Mouse (Mus musculus) CH12.LX (cell line): ENCODE measurements around the gene Mrtfb. TPM values are rescaled to one million over a fixed set of nuclear protein-coding genes. Genes with fewer than 3 reads are reported as not detected.

Experiments used
- DNase-seq: peaks from one replicate; pipeline ENCODE4 v3.0.0-alpha.2; 2013; ENCODE audit errors: extremely low read depth
- H3K27ac ChIP-seq: 2 replicates; pipeline ENCODE4 v1.5.1; 2012; ENCODE audit warnings: low read depth, mild to moderate bottlenecking, control low read depth, moderate library complexity; ENCODE audit not compliant: insufficient read depth
- H3K27me3 ChIP-seq: replicated peaks from 2 replicates; pipeline ENCODE3; 2012; ENCODE audit warnings: inconsistent platforms
- H3K36me3 ChIP-seq, 2 experiments: replicated peaks in 1 of 2; 2 replicates each; pipeline versions ENCODE3 to v1.6.1; 2012; ENCODE audit warnings: inconsistent platforms in 1 of 2, low read length in 1 of 2, mild to moderate bottlenecking in 1 of 2, mixed read lengths in 1 of 2, moderate library complexity in 1 of 2; ENCODE audit not compliant: control insufficient read depth in 1 of 2, insufficient read depth in 1 of 2
- H3K4me1 ChIP-seq, 2 experiments: 2 replicates each; pipeline ENCODE4 v1.6.1; 2012; ENCODE audit warnings: inconsistent platforms in 1 of 2, moderate library complexity in 1 of 2; ENCODE audit not compliant: insufficient read depth in 2 of 2, control insufficient read depth in 1 of 2
- H3K4me2 ChIP-seq: 2 replicates; pipeline ENCODE4 v1.6.1; 2012; ENCODE audit warnings: low read depth, mild to moderate bottlenecking, control low read depth; ENCODE audit not compliant: poor library complexity, insufficient read depth, severe bottlenecking
- H3K4me3 ChIP-seq, 3 experiments: fragments of 150-350 bp in 1 of 3; sonication (generic) in 1 of 3; replicated peaks in 1 of 3; 2 replicates each; pipeline versions ENCODE3 to v1.5.1; 2011 to 2012; ENCODE audit warnings: low read depth in 2 of 3, low read length in 2 of 3, mild to moderate bottlenecking in 2 of 3, moderate library complexity in 2 of 3, control low read depth in 1 of 3, improper control_type of control experiment in 1 of 3, inconsistent platforms in 1 of 3, mixed read lengths in 1 of 3; ENCODE audit not compliant: poor library complexity in 1 of 3
- H3K79me2 ChIP-seq: replicated peaks from 2 replicates; pipeline ENCODE4 v1.6.1; 2012; ENCODE audit warnings: mild to moderate bottlenecking, moderate library complexity; ENCODE audit not compliant: control insufficient read depth, poor library complexity, insufficient read depth, severe bottlenecking; ENCODE audit errors: extremely low read depth
- H3K9ac ChIP-seq: 2 replicates; pipeline ENCODE4 v1.6.1; 2012; ENCODE audit warnings: low read depth, mild to moderate bottlenecking, control low read depth, moderate library complexity; ENCODE audit not compliant: insufficient read depth
- H3K9me3 ChIP-seq: replicated peaks from 2 replicates; pipeline ENCODE3; 2012; ENCODE audit warnings: low read length, inconsistent platforms, mixed read lengths
- BHLHE40 ChIP-seq: IDR thresholded peaks from 2 replicates; pipeline ENCODE4 v1.6.1; 2011; ENCODE audit warnings: mild to moderate bottlenecking, low read depth, low read length, improper control_type of control experiment
- CHD2 ChIP-seq: IDR thresholded peaks from 2 replicates; pipeline ENCODE4 v1.6.1; 2011; ENCODE audit warnings: low read length, improper control_type of control experiment
- ETS1 ChIP-seq: conservative IDR thresholded peaks from 2 replicates; pipeline ENCODE4 v1.6.1; 2012; ENCODE audit warnings: low read depth, mild to moderate bottlenecking, inconsistent platforms, low read length, improper control_type of control experiment, moderate library complexity
- HCFC1 ChIP-seq: IDR thresholded peaks from 2 replicates; pipeline ENCODE4 v1.6.1; 2012; ENCODE audit warnings: low read depth, mild to moderate bottlenecking, inconsistent platforms, low read length, improper control_type of control experiment
- IRF4 ChIP-seq: IDR thresholded peaks from 2 replicates; pipeline ENCODE4 v1.6.1; 2014; ENCODE audit warnings: low read depth, mild to moderate bottlenecking, inconsistent platforms, low read length, improper control_type of control experiment
- KAT2A ChIP-seq: IDR thresholded peaks from 2 replicates; pipeline ENCODE4 v1.6.1; 2012; ENCODE audit warnings: low read length, improper control_type of control experiment, inconsistent platforms; ENCODE audit not compliant: insufficient replicate concordance
- MAX ChIP-seq: IDR thresholded peaks from 2 replicates; pipeline ENCODE4 v1.6.1; 2011; ENCODE audit warnings: low read length, improper control_type of control experiment
- MAZ ChIP-seq: IDR thresholded peaks from 2 replicates; pipeline ENCODE4 v1.6.1; 2012; ENCODE audit warnings: low read depth, mild to moderate bottlenecking, inconsistent platforms, low read length, improper control_type of control experiment, moderate library complexity
- MEF2A ChIP-seq: IDR thresholded peaks from 2 replicates; pipeline ENCODE4 v1.6.1; 2014; ENCODE audit warnings: low read depth, mild to moderate bottlenecking, inconsistent platforms, low read length, improper control_type of control experiment, borderline replicate concordance
- MXI1 ChIP-seq: IDR thresholded peaks from 2 replicates; pipeline ENCODE4 v1.6.1; 2011; ENCODE audit warnings: mild to moderate bottlenecking, low read depth, low read length, improper control_type of control experiment
- MYC ChIP-seq: IDR thresholded peaks from 2 replicates; pipeline ENCODE4 v1.6.1; 2011; ENCODE audit warnings: low read depth, mild to moderate bottlenecking, improper control_type of control experiment, low read length
- NRF1 ChIP-seq: IDR thresholded peaks from 2 replicates; pipeline ENCODE4 v1.6.1; 2014; ENCODE audit warnings: low read depth, mild to moderate bottlenecking, inconsistent platforms, low read length, improper control_type of control experiment, moderate library complexity
- POLR2A ChIP-seq: IDR thresholded peaks from 2 replicates; pipeline ENCODE4 v1.6.1; 2011; ENCODE audit warnings: low read depth, mild to moderate bottlenecking, improper control_type of control experiment, low read length
- RAD21 ChIP-seq: IDR thresholded peaks from 2 replicates; pipeline ENCODE4 v1.6.1; 2011; ENCODE audit warnings: low read depth, mild to moderate bottlenecking, low read length, improper control_type of control experiment, moderate library complexity
- RCOR1 ChIP-seq: conservative IDR thresholded peaks from 2 replicates; pipeline ENCODE4 v1.6.1; 2012; ENCODE audit warnings: low read depth, mild to moderate bottlenecking, inconsistent platforms, low read length, improper control_type of control experiment
- SIN3A ChIP-seq: IDR thresholded peaks from 2 replicates; pipeline ENCODE4 v1.6.1; 2012; ENCODE audit warnings: low read length, improper control_type of control experiment, inconsistent platforms
- SMC3 ChIP-seq: IDR thresholded peaks from 2 replicates; pipeline ENCODE4 v1.6.1; 2011; ENCODE audit warnings: low read depth, low read length, improper control_type of control experiment
- TBP ChIP-seq: conservative IDR thresholded peaks from 2 replicates; pipeline ENCODE4 v1.6.1; 2011; ENCODE audit warnings: low read depth, low read length, improper control_type of control experiment
- USF1 ChIP-seq: IDR thresholded peaks from 2 replicates; pipeline ENCODE4 v1.6.1; 2014; ENCODE audit warnings: low read depth, mild to moderate bottlenecking, inconsistent platforms, low read length, improper control_type of control experiment
- ZKSCAN1 ChIP-seq: IDR thresholded peaks from 2 replicates; pipeline ENCODE4 v1.6.1; 2012; ENCODE audit warnings: low read depth, inconsistent platforms, low read length, improper control_type of control experiment, borderline replicate concordance
- ZMIZ1 ChIP-seq: IDR thresholded peaks from 2 replicates; pipeline ENCODE4 v1.6.1; 2012; ENCODE audit warnings: low read depth, mild to moderate bottlenecking, inconsistent platforms, low read length, improper control_type of control experiment
- dilution Hi-C: fragments of 300-500 bp; cut with MboI; formaldehyde crosslinking; loops from 2 replicates; pipeline ENCODE4 v1.14.3; 2020; ENCODE audit warnings: low sequenced_read_pairs; ENCODE audit not compliant: extremely low pct_unique_long_range_greater_than_20kb, extremely low pct_ligation_motif_present
- in situ Hi-C: fragments of 300-500 bp; cut with MboI; formaldehyde crosslinking; loops from 3 replicates; pipeline ENCODE4 v1.14.3; 2019; ENCODE audit warnings: low sequenced_read_pairs, low pct_ligation_motif_present, low pct_unique_long_range_greater_than_20kb, mixed read lengths
- polyA plus RNA-seq: library from polyadenylated mRNA; unstranded; fragments of >175 nt; gene quantifications from 2 replicates; pipeline ENCODE4 v1.2.1, GENCODE M21; 2012; ENCODE audit warnings: low read depth; ENCODE audit not compliant: insufficient read length
- total RNA-seq, 2 experiments: library from RNA; depleted of rRNA; stranded (reverse); fragments of 300-350 nt in 1 of 2; fragments of >200 nt in 1 of 2; gene quantifications; 2 replicates each; pipeline ENCODE4 v1.2.3; 2012 to 2014

Gene Mrtfb
- total and polyA plus RNA-seq, 3 experiments, result 3.2 to 9.4 (median 4.4) TPM

GRCm38 (mm10) chr16:13221475-13221874 is 34.8 kb upstream of the Mrtfb start:
- no peak overlapping the region for H3K4me2 ChIP-seq
- no peak for TF ChIP-seq MYC
- no peak for TF ChIP-seq MAX
- TF ChIP-seq RCOR1, result no peak
- TF ChIP-seq USF1, result no peak
- TF ChIP-seq ETS1, result no peak
- TF ChIP-seq IRF4, result no peak
- no peak for TF ChIP-seq MEF2A
- no peak for TF ChIP-seq BHLHE40
- TF ChIP-seq CHD2, result no peak
- no peak for TF ChIP-seq HCFC1
- no peak for TF ChIP-seq KAT2A
- TF ChIP-seq MXI1, result no peak
- no peak for TF ChIP-seq SMC3
- TF ChIP-seq SIN3A, result no peak
- no peak for TF ChIP-seq POLR2A
- TF ChIP-seq ZKSCAN1, result no peak
- no peak for TF ChIP-seq MAZ
- TF ChIP-seq RAD21, result no peak
- TF ChIP-seq ZMIZ1, result no peak
- no peak for TF ChIP-seq NRF1
- dilution Hi-C loops (no loop called here), in situ Hi-C loops (no loop called here)
- no peak overlapping the region for H3K4me3 ChIP-seq
- H3K9ac ChIP-seq, result no peak overlapping the region
- no peak overlapping the region for H3K27ac ChIP-seq
- peaks cover 0 to 11% of the 10 kb centered on the region in 2 experiments; a peak in 3 of 4 replicates for H3K4me1 ChIP-seq
- no peaks in the 10 kb centered on the region for H3K79me2 ChIP-seq
- no peaks in the 10 kb centered on the region for H3K36me3 ChIP-seq
- no peaks in the 10 kb centered on the region for H3K9me3 ChIP-seq
- no peak for DNase-seq
- no peaks in the 10 kb centered on the region for H3K27me3 ChIP-seq

- no peak overlapping the region for H3K9ac ChIP-seq
- no peaks in the 10 kb centered on the region for H3K9me3 ChIP-seq
- in situ Hi-C loops, result no loop called here
- H3K4me3 ChIP-seq, result no peak overlapping the region
- DNase-seq, result no peak
- no peaks in the 10 kb centered on the region for H3K27me3 ChIP-seq
- dilution Hi-C loops, result no loop called here
- H3K79me2 ChIP-seq, result no peaks in the 10 kb centered on the region
- H3K4me1 ChIP-seq, result no peaks in the 10 kb centered on the region; a peak in 1 of 4 replicates
- H3K36me3 ChIP-seq, result no peaks in the 10 kb centered on the region
- H3K27ac ChIP-seq, result no peak overlapping the region
- TF ChIP-seq TBP, result no peak
- H3K4me2 ChIP-seq, result no peak overlapping the region
Measured at GRCm38 (mm10) chr16:13232043-13232442, 24.2 kb upstream of the Mrtfb start.
